Mouse (Mus musculus) lung, adult 2 months (tissue): ENCODE measurements around the gene Pax4. TPM values are rescaled to one million over a fixed set of nuclear protein-coding genes. Genes with fewer than 3 reads are reported as not detected.
A peak's percentile ranks its signal among the peaks of the same experiment; 100 is the strongest.

Experiments used
- DNase-seq: peaks from one replicate; pipeline ENCODE4 v3.0.0; 2022
- H3K4me1 ChIP-seq: fragments of 200-500 bp; 2 replicates; pipeline ENCODE4 v1.6.1; 2011; ENCODE audit warnings: low read length; ENCODE audit not compliant: control insufficient read depth, insufficient read depth
- H3K4me3 ChIP-seq: fragments of 200-500 bp; replicated peaks from 2 replicates; pipeline ENCODE3; 2011; ENCODE audit warnings: low read depth, mild to moderate bottlenecking, control low read depth, low read length; ENCODE audit errors: extremely low read depth
- CTCF ChIP-seq: fragments of 200-500 bp; IDR thresholded peaks from 2 replicates; pipeline ENCODE4 v1.5.1; 2011; ENCODE audit warnings: mild to moderate bottlenecking, low read length, control low read depth; ENCODE audit not compliant: insufficient read depth
- POLR2A ChIP-seq: fragments of 200-500 bp; IDR thresholded peaks from 2 replicates; pipeline ENCODE4 v1.6.1; 2011; ENCODE audit warnings: low read depth, mild to moderate bottlenecking, control low read depth, low read length, borderline replicate concordance; ENCODE audit errors: extremely low read depth
- WGBS: fragments of 180-500 bp; shearing (Covaris S2); methylation state at CpG from one replicate; pipeline ENCODE4 v1.1.7; 2018; 5-methylcytosine and 5-hydroxymethylcytosine counted together
- polyA plus RNA-seq: library from polyadenylated mRNA; depleted of rRNA; stranded (reverse); fragments of >200 nt; gene quantifications from 2 replicates; pipeline ENCODE4 v1.2.3, GENCODE M21; 2012

Gene Pax4
- polyA plus RNA-seq, 1 experiment = not detected

DNA sequence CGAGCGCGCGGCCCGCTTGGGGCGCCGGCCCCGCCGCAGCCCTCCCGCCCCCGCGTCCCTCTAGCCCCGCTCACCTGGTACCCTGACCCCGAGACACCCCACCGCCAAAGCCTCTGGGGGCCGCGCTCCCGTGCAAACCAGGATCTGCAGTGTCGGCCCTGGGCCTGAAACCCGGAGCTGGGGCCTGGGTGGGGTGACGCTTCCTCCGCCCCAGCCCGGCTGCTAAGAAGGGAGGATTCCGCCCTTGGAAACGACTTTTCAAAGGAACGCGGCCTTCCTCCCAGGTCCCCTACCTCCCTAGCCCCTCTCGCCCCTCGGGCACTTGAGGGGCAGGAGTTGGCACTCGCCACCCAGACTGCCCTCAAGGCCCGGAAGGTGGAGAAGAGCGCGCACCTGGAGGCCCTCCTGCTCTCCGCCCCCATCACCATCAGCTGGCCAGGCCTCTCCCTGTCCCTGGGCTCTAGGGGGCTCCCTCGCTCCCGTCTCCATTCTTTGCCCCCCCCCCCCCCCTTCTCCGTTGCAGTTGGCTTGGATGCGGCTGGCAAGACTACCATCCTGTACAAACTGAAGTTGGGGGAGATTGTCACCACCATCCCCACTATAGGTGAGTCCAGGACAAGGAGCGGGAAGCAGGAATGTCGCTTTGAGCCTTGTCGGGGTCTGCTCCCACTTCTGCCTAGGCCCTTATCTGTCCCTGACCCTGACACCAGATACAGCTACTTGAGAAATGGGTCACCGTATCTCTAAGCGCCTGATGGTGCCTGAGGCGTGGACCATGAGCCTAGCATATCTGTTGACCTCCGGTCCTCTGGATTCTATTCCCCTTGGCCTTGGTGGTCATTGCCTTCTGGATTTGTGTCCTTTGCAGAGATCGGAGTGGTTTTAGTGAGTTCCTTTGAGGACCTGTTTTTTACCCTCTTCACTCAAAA, 25.1 kb downstream of the Pax4 start:
- TF ChIP-seq CTCF (no peak), POLR2A (no peak)
- peaks cover 17% of the 10 kb centered on the region; the same call in 1 of the 2 replicates for H3K4me1 ChIP-seq
- H3K4me3 ChIP-seq = peak overlapping the region; percentile 74
- 7% methylated on average over 45 of the region's 46 CpGs for WGBS
- peak; percentile 68 for DNase-seq

DNA sequence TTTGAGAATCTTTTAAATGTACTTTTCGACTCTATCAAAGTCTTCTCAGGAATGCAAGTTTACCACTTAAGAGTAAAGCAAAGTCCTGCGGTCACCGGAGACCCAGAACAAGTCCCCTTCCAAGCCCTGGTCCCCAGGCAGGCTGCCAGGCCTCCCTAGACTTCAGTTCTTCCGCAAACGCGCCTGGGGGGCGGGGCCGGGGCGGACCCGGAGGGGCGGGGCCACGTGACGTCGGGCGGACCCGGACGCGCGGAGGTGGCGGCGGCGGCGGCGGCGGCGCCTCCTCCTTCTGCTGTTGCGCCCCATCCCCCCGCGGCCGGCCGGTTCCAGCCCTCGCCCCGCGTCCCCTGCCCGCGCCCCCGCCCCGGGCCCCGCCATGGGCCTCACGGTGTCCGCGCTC, 25.8 kb downstream of the Pax4 start, which contains the start of gene Arf5:
Gene Arf5 (plus strand): TSS at position 248 of the 400 bp plus-strand sequence.
- Histone ChIP-seq H3K4me1 (peaks cover 21% of the 10 kb centered on the region; the same call in 1 of the 2 replicates), H3K4me3 (peak within 1 kb of the TSS; percentile 74)
- peak; percentile 94 for DNase-seq
- no peak for TF ChIP-seq CTCF
- TF ChIP-seq POLR2A = peak; percentile 80; the same call in 1 of the 2 replicates
- WGBS = under 1% methylated on average over 39 of the region's 42 CpGs

DNA sequence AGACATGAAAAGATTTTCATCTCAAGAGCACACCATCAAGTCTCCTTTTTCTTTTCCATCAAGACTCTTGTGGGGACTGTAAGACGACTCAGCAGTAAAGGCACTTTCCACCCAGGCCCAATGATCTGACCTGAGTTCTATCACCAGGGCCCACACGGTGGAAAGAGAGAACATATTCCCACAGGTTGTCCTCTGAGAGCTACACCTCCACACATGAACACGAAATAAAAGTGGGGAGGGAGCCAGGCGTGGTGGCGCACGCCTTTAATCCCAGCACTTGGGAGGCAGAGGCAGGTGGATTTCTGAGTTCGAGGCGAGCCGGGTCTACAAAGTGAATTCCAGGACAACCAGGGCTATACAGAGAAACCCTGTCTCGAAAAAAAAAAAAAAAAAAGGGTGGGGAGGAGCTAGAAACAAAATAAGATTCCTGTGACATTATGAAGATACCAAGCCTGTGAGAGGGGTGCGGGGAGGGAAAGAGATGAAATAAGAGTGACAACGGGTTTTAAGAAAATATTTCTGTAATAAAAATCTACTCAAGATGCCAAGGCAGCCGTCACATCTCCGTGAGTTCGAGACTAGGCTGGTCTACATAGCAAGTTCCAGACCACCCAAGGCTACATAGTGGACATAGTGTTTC, 26.4 kb downstream of the Pax4 start:
- DNase-seq = no peak
- WGBS = 66% methylated on average over 15 of the region's 15 CpGs
- TF ChIP-seq CTCF (no peak), POLR2A (no peak)
- Histone ChIP-seq H3K4me3 (no peak overlapping the region), H3K4me1 (peaks cover 23% of the 10 kb centered on the region; the same call in 1 of the 2 replicates)

GRCm38 (mm10) chr6:28421469-28422000, 27.6 kb downstream of the Pax4 start:
- peak; percentile 98 for DNase-seq
- TF ChIP-seq CTCF (peak; percentile 76), POLR2A (peak; percentile 61; the same call in 1 of the 2 replicates)
- Histone ChIP-seq H3K4me1 (peaks cover 27% of the 10 kb centered on the region; the same call in 1 of the 2 replicates), H3K4me3 (peak overlapping the region; percentile 83)
- under 1% methylated on average over 27 of the region's 27 CpGs for WGBS

- 9% methylated on average over 13 of the region's 13 CpGs for WGBS
- Histone ChIP-seq H3K4me3 (peak overlapping the region; percentile 83), H3K4me1 (peaks cover 27% of the 10 kb centered on the region; the same call in 1 of the 2 replicates)
- no peak for DNase-seq
- TF ChIP-seq POLR2A = no peak
- no peak for TF ChIP-seq CTCF
Measured at GRCm38 (mm10) chr6:28420865-28421264, 28.3 kb downstream of the Pax4 start.

- Histone ChIP-seq H3K4me3 (peak overlapping the region; percentile 83), H3K4me1 (peaks cover 27% of the 10 kb centered on the region; the same call in 1 of the 2 replicates)
- TF ChIP-seq CTCF = no peak
- TF ChIP-seq POLR2A = no peak
- DNase-seq = no peak
- WGBS = 76% methylated on average over 17 of the region's 17 CpGs
Measured at GRCm38 (mm10) chr6:28420361-28420760, 28.8 kb downstream of the Pax4 start.

GRCm38 (mm10) chr6:28419673-28420072, 29.5 kb downstream of the Pax4 start:
- no peak for DNase-seq
- no peak for TF ChIP-seq CTCF
- no peak for TF ChIP-seq POLR2A
- Histone ChIP-seq H3K4me1 (peaks cover 27% of the 10 kb centered on the region; the same call in 1 of the 2 replicates), H3K4me3 (no peak overlapping the region)
- 11% methylated on average over 2 of the region's 2 CpGs for WGBS

DNA sequence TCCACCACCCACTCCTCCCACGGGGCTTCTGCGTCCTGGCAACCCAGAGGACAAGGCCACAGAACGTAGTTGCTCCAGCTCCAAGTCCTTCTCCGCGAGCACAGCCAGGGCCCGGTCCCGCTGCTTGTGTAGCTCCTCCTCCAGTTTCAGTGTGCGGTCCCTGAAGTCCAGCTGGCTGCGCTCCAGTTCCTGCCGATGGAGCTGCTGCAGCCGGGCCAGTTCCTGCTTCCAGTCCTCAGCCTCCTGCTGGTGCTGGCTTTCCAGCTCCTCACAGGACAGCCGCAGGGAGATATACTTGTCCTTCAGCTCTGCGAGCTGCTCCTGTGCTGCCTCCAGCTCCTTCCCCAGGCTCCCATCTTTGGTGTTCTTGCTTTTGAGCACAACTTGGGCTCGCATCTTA, 30.7 kb downstream of the Pax4 start:
- DNase-seq = peak; percentile 29
- H3K4me1 ChIP-seq = peaks cover 24% of the 10 kb centered on the region; the same call in 1 of the 2 replicates
- TF ChIP-seq POLR2A (no peak), CTCF (no peak)
- H3K4me3 ChIP-seq = peak overlapping the region; percentile 19
- WGBS = 58% methylated on average over 14 of the region's 14 CpGs

DNA sequence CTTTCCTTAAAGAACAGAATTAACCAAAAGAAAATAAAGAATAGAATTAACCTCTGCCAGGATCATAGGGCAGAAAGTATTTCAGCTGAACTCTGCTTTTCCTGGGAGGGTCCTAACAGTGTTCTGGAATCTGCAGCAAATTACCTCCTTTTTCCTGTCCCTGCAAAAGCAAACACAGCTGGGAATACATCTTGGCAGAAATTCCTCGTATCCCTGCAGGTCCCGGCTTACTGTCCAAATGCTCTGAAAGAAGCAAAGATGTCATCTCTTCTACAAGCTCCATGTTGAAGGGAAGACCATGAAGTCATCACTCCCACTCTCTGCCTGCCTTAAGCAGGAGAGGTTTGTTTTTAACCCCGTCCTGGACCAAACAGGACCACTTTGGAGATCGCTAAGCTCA, 32.2 kb downstream of the Pax4 start:
- WGBS = 44% methylated on average over 4 of the region's 4 CpGs
- peaks cover 20% of the 10 kb centered on the region; the same call in 1 of the 2 replicates for H3K4me1 ChIP-seq
- H3K4me3 ChIP-seq = no peak overlapping the region
- no peak for TF ChIP-seq CTCF
- TF ChIP-seq POLR2A = no peak
- DNase-seq = no peak
